Mouse (Mus musculus): Measurements from ENCODE around the gene Sfr1. TPM values are rescaled to one million over a fixed set of nuclear protein-coding genes. Genes with fewer than 3 reads are reported as not detected.

The Sfr1 gene
- total RNA-seq (2017): 208 to 256 TPM (median 242 TPM) in 3 replicates

DNA sequence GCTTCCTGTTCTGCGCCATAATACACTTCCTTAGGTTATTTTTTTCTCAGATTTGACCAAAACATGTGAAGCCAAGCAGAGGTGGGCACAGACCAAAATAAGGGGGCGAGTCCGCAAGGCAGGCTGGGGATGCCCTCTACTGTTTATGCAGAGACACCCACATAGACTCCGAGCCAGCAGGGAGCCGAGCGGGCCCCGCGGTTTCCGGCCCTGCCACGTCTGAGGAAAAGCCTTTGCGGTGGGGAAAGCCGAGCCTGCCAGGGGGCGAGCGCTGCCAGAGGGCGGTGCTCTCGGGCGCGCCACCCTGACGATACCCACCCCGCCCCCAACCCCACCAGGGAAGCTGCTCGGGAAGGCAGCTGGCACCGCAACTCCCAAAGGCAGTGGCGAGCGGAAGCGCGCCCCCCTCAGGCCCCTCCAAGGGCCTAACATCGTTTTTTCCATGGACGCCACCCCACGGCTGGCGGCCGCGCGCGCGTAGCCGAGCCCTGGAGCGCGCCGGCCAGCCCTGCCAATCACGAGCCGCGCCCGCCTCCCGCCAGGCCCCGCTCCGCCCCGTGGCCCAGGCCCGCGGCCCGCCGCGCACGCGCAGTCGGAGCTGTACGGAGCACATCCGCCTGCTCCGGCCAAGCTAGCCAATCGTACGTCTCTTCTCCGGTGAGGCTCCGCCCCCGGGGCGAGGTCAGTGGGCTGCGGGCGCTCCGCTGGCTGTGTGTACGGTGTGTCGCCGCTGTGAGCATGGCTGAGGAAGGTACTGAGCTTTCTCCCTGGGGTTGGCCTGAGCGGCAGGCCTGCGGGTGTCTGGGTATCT lies at the start of gene Sfr1:
TSS of gene Sfr1 (plus strand) at position 612 of the 811 bp plus-strand sequence.
- peak; percentile 89 for ATAC-seq (replicated peaks; ENCODE audit: insufficient number of reproducible peaks, low FRiP score, low TSS enrichment, poor library complexity, severe bottlenecking)

DNA sequence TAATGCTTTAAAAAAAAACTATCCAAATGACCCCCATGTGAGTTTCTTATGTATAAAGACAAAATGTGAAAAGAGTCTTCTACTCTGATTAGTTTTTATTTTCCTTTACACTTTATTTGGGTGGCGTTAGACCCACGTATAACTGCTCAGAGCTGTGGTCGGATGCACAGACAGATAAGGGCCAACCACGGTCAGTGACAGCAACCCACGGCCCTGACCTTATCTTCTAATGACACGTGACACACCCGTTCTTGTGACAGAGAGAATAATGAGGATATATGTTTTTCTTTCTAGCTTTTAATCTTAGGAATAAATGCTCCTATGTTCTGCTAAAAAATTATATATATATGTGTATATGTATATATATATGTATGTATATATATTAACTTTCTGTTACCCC lies 41.9 kb upstream of the Sfr1 start:
- no peak for ATAC-seq (replicated peaks; ENCODE audit: insufficient number of reproducible peaks, low FRiP score, low TSS enrichment, poor library complexity, severe bottlenecking)

DNA sequence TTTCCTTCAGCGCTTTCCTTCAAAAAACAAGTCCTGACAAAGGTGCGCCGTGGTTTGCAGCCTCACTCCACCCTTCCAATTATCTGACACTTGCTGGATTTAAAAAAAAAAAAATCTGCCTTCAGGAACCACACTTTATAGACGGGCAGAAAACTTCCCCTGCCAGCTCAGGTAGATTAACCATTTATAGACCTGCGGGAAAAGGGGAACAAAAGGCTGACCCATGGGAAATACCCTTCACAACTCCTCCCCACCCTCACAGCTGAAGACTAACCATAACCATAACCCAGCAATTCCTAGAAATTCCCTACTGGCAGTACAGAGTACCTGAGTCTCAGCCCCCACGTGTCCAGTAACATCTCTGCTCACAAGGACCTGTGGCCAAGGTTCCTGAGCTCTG lies 39.5 kb upstream of the Sfr1 start, which contains the start of gene Col17a1:
TSS of gene Col17a1 (minus strand) at position 101 of the 400 bp plus-strand sequence.
- ATAC-seq (replicated peaks; ENCODE audit: insufficient number of reproducible peaks, low FRiP score, low TSS enrichment, poor library complexity, severe bottlenecking): no peak

DNA sequence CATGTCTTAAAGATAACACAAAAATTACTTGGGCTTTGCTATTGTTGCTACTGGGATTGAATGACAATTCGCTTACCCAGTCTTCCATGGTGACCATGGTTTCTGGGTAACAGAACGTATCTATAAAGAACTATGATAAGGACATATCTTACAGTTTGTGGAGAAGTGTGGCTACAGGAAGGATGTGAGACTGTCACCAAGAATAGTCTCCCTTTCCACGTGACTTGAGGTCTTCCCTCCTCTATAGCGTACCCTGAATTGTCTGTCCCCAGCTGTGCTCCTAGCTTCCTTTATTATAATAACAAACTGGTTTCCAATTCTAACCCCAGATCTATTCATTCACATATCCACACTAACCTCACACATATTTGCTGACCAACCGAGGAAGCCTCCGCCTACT lies 35.8 kb upstream of the Sfr1 start:
- no peak for ATAC-seq (replicated peaks; ENCODE audit: insufficient number of reproducible peaks, low FRiP score, low TSS enrichment, poor library complexity, severe bottlenecking)

DNA sequence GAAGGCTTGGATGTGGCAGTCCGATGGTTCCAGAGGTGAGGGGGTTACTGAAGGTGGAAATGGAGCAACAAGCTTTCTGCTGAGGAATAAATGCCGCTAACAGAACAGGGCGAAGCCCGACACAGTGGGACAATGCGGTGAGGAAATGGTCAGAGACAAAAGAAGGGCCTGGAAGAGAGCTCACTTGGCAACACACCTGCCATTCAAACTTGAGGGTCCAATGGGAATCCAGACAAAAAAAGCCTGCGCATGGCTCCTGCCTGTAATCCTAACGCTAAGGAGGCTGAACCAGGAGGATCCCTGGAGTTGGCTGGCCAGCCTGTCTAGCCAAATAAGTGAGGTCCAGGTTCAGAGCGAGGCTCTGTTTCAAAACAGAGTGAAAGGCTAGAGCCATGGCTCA lies 35.1 kb upstream of the Sfr1 start:
- no peak for ATAC-seq (replicated peaks; ENCODE audit: insufficient number of reproducible peaks, low FRiP score, low TSS enrichment, poor library complexity, severe bottlenecking)

DNA sequence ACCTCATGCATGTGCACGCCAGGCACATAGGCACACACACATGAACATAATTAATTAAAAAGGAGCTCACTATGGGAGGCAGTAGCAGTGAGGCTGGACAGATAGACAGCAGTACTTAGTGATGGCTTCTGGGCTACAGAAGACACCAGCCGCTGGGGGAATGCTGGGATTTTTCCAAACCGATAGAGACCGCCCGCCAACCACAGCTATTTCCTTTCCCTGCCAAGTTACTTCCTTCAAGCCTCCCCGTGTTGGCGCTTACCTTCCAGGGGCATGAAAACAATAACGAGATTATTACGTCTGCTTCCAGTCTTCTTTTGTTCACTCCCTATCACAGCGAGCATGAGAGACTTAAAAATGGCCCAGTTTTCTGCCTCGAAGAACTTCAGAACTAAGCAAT lies 34.4 kb upstream of the Sfr1 start:
- no peak for ATAC-seq (replicated peaks; ENCODE audit: insufficient number of reproducible peaks, low FRiP score, low TSS enrichment, poor library complexity, severe bottlenecking)

DNA sequence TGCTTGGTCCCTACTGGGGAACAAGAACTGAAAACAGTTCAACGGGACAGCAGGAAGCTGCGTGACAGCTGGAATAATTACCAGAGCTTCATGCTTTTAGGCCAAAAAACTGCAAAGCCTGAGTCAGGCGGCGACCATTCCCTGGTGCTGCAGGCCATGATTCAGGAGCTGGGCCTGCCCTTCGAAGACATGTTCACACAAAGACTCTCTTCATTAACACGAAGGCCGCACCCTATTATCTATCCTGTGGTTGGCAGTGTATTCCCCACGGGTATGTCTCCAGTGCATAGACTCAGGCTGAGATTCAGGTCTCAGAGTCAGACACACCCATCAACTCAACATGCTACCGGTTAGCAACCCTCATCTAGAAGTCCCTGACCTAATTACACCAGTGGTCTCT lies 33.2 kb upstream of the Sfr1 start:
- ATAC-seq (replicated peaks; ENCODE audit: insufficient number of reproducible peaks, low FRiP score, low TSS enrichment, poor library complexity, severe bottlenecking): no peak

DNA sequence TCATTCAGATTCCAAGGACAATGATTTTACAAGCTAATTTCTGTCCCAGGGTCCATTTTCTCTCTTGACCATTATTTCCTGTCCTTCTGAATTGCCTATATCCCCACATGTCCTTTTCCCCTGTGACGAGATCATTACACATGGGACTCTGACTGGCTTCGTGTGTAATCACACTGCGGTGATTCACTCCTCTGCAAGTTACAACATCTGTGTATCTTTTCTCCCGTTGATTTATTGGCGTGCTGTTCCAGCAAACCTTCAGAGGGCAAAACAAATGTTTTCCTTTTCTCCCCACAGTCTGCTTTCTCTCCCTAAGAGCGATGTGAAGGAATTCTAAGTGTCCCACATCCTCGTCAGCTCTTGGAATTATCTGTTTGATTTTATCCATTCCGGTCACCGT lies 31.7 kb upstream of the Sfr1 start:
- no peak for ATAC-seq (replicated peaks; ENCODE audit: insufficient number of reproducible peaks, low FRiP score, low TSS enrichment, poor library complexity, severe bottlenecking)

DNA sequence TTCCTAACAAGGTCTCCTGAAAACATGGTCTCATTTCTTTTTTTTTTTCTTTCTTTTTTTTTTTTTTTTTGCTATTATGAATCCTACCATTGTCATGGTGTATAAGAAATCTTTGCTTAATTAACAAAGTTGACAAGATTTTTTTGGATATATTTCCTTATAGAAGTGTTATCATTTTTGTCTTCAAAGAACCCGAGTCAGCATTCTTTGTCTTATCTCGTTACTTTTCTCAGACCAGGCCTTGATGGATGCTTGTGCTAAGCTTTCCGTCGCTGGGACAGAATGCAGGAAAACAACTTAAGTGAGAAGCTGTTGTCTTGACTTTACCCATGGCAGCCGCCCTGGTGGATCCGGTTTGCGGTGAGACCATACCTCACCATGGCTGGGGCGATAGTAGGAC lies 31.0 kb upstream of the Sfr1 start:
- ATAC-seq (replicated peaks; ENCODE audit: insufficient number of reproducible peaks, low FRiP score, low TSS enrichment, poor library complexity, severe bottlenecking): no peak

DNA sequence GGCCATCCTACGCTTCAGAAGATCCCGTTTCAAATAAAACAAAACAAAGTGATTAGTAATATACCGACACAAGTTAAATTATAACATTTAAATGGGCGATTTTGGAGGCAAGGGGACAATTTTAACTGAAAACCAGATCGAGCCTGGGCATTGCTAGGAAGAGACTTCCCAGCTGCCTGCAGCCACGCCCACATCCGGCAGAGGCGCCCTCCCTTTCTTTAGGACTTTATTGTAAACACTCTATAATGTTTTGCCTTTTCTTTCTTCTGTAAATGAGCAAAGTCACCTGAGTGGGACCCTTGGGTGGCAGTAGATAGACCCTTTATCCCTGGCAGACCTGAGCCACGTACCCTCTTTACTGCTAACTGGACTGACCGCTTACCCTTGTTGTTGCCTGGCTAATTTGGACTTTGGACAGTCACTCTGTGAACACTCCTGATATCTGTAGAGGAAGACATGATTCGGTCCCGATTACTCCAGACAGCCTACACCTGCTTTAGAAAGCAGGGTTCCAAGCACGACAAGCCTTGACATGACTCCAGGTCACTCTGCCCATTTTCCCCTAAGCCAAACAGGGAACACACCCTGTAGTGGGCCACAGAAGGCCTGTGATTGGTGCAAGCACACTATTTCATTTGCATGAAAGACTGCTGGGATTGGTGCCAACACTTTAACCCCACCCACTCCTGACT lies 26.3 kb upstream of the Sfr1 start:
- ATAC-seq (replicated peaks; ENCODE audit: insufficient number of reproducible peaks, low FRiP score, low TSS enrichment, poor library complexity, severe bottlenecking): no peak

DNA sequence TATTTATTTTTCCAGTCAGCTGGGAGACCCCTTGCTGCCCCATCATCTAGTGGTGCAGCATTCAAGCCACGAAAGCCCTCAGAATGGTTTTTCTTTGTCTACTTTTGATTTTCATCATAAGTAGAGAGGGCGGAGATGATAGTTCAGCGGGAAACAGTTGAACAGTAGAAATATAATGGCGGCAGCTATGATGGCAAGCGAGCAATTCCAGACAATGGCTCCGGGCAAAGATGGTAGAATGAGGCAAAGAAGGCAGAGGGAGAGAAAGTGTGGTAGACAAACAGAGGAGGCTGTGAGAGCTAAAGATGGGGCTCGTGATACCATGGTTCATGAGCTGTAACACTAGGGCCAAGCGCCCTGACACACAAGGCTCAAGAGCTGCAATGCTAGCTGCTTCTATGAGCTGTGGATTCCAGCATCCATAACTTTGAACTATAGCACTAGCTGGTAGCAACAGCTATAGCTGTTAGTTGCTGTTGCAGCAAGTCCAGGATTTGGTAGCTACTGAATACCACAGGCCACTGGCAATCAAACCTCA lies 25.6 kb upstream of the Sfr1 start:
- ATAC-seq (replicated peaks; ENCODE audit: insufficient number of reproducible peaks, low FRiP score, low TSS enrichment, poor library complexity, severe bottlenecking): no peak

DNA sequence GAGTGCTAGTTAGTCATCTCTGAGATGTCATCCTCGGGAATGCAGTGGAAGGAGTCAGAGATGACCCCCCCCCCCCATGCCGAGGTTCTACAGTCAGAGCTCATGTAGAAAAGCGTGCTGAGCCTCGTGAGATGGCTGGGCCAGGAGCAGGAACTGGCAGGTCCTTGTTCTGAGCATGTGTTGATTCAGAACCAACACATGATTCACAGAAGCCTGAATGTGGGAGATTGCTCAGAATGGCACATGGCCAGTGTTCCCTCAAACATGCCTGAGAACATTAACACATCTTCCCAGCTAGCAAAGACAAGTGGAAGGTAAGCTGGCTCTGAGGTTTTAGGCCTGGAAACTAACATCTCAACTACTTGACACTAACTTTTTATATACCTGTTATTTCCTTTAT lies 21.1 kb upstream of the Sfr1 start:
- ATAC-seq (replicated peaks; ENCODE audit: insufficient number of reproducible peaks, low FRiP score, low TSS enrichment, poor library complexity, severe bottlenecking): no peak

DNA sequence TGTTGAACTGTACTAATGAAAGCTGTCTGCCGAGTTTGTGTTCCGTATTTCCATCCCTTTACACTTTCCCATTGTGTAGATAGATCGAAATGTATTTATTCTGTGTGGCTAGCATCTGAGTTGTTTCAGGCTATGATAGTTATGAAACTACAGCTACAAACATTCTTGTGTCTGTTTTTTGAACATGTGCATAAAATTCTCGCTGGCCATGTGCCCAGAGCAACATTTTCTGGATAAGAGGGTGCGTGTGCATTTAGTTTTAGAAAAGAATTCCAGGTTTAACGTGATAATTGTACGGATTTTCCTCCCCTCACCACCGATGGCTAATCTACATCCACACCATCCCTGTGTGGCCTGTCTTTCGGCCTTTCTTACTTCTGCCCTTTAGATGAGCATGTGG lies 18.0 kb upstream of the Sfr1 start:
- ATAC-seq (replicated peaks; ENCODE audit: insufficient number of reproducible peaks, low FRiP score, low TSS enrichment, poor library complexity, severe bottlenecking): no peak

DNA sequence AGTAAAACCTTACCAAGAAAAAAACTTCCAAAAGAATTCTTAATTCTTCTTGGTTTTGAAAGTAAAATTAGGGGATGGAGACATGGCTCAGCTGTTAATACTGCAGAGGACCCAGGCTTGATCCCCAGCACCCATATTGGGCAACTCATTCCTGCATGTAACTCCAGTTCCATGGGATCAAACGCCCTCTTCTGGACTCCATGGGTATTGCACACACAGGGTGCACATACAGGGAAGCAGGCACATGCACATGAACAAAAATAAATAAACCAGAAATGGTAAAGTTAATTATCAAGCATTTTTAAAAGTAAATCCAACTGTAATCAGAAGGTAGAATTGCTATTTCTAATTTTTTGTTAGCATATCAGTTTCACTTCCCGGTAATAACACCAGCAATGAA lies 15.3 kb upstream of the Sfr1 start:
- no peak for ATAC-seq (replicated peaks; ENCODE audit: insufficient number of reproducible peaks, low FRiP score, low TSS enrichment, poor library complexity, severe bottlenecking)

DNA sequence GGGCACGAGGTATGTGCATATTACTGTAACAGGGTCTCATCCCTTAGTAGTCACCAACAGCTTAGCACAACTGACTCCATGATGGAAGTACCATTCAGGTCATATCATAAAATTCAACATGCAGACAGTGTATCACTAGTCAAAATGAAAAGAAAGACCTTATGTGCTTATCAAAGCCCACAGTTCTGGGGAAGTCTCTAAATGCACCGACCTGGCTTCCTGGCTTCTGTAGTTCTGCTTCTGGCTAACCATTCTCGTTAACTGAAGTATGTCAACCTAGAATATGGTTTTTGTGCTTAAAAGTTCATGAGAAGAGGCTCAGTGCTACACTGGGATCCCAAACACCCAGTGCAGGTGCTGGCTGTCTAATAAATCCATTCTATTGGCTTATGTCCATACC lies 12.3 kb upstream of the Sfr1 start:
- no peak for ATAC-seq (replicated peaks; ENCODE audit: insufficient number of reproducible peaks, low FRiP score, low TSS enrichment, poor library complexity, severe bottlenecking)

DNA sequence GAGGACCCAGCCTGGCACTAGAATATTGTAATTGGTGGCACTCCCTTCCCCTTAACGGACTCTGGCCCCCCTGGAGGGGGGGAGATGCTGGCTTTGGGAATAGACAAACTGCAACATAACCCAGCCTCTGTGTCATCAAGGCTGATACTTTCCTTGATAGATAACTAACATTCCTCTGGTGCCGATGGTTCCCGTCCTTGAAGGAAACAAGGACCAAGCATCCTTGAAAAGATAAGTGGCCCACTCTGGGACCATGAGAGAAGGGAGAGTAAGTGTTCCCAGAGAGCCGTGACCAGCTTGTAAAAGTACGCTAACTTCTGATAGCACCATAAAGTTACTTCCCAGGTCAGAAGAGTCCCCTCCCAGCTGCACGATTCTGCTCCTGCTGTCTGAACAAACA lies 9.0 kb upstream of the Sfr1 start:
- no peak for ATAC-seq (replicated peaks; ENCODE audit: insufficient number of reproducible peaks, low FRiP score, low TSS enrichment, poor library complexity, severe bottlenecking)

DNA sequence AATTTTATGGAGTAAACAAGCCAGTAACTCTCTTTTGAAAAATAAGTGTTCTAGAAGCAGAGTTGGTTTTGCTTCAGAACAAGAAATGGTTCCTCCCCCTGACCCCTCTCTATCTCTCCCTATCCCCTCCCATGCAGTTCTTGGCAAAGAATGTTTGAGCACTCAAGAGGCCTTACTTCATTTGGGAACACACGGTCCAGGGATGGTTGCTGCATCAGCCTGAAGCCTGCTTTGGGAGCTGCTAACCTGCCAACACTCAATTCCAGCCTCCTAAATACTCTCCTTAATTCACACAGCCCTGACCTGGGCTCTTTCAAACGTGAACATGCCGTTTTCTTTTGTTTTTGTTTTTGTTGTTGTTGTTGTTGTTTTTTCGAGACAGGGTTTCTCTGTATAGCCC lies 6.6 kb upstream of the Sfr1 start:
- no peak for ATAC-seq (replicated peaks; ENCODE audit: insufficient number of reproducible peaks, low FRiP score, low TSS enrichment, poor library complexity, severe bottlenecking)

DNA sequence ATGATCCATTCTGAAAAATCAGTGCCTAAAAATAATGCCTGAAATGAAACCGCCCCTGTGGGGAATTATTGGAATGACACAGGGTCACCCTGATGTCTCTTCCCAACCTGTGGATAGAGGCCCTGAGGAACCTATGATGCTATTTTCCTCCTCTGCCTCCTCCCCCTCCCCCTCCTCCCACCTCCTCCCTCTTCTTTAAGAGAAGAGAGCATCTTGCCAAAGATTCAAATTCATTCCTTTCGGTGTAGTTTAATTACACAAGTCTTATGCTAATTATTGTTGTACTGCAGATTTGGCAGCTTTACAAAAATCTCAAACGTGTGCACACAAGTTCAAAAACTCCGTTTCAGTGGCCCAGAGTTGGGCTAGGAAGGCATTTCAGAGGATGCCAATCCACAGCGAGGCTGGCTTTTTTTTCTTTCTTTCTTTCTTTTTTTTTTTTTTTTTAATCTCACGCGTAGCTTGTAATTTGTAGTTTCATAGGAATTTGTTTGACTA lies 5.8 kb upstream of the Sfr1 start:
- no peak for ATAC-seq (replicated peaks; ENCODE audit: insufficient number of reproducible peaks, low FRiP score, low TSS enrichment, poor library complexity, severe bottlenecking)

DNA sequence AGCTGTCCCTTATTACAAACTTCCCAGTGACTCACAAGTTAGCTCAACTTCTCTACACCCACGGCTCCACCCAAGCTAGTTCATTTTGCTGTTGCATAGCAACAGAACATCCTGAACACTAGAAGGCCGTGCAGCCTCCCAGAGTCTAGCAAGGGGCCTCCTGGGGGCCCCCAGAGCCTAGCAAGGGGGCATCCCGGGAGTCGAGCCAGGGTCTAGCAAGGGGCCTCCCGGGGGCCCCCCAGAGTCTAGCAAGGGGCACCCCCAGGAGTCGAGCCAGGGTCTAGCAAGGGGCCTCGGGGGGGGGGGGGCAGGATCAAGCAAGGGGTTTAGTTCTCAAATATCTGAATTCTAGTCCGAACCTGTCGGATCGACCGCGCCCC lies 801 bp upstream of the Sfr1 start:
- ATAC-seq (replicated peaks; ENCODE audit: insufficient number of reproducible peaks, low FRiP score, low TSS enrichment, poor library complexity, severe bottlenecking): peak; percentile 61

DNA sequence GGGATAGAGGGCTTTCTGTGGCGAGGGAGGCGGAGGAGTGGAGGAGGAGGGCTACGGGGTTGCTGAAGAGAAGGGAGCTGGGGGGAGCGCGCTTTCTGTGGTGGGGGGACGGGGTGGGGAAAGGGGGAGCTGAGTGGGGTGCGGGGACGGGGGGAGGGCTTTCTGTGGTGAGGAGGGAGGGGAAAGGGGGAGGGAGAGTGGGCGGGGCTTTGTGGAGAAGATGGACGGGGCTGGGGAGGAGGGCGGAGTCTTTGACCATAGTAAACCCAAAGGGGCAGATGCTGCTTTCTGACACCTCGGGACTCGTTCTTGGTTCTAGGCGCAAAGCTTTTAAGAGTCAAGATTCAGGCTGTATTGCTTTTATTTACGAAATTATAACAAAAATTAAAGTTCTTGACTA lies 449 bp downstream of the Sfr1 start:
- peak; percentile 18; the same call in 1 of the 2 replicates for ATAC-seq (replicated peaks; ENCODE audit: insufficient number of reproducible peaks, low FRiP score, low TSS enrichment, poor library complexity, severe bottlenecking)
